Mouse (Mus musculus) cortical plate, adult 2 months (tissue): ENCODE results near the gene Gm42791.

Experiments
- CTCF ChIP-seq: fragments of 200-500 bp; IDR thresholded peaks from 2 replicates; pipeline ENCODE4 v1.5.1; 2011; ENCODE audit warnings: mild to moderate bottlenecking, control low read depth, low read length; ENCODE audit not compliant: insufficient read depth; ENCODE audit errors: extremely low read depth
- POLR2A ChIP-seq: fragments of 200-500 bp; IDR thresholded peaks from 2 replicates; pipeline ENCODE4 v1.6.1; 2011; ENCODE audit warnings: mild to moderate bottlenecking, low read length, control low read depth; ENCODE audit not compliant: insufficient read depth; ENCODE audit errors: extremely low read depth

- TF ChIP-seq CTCF (no peak), POLR2A (no peak)
Observed at GRCm38 (mm10) chr5:148896515-148896914, 98.4 kb downstream of the Gm42791 start.
